Mouse (Mus musculus): ENCODE data around the gene Trim12a.
"Not testable (repeated sequence)": the region's sequence is repeated elsewhere in the genome, so short reads cannot be mapped to it uniquely, and the experiment has no call there.

Trim12a gene

GRCm38 (mm10) chr7:104315369-104316080, at the start of gene Trim12a:
Trim12a (minus strand) TSS chr7:104315466.
- DNase-seq (ENCODE audit: low read depth in 2 of 2, low spot score in 2 of 2) = peak in 1 of 2 experiments; percentile 4

- no peak for DNase-seq (ENCODE audit: low read depth in 2 of 2, low spot score in 2 of 2)
Measured at GRCm38 (mm10) chr7:104353600-104353967, 38.3 kb upstream of the Trim12a start.

GRCm38 (mm10) chr7:104352717-104353599, 37.7 kb upstream of the Trim12a start, which contains the start of gene Trim12c:
Trim12c (minus strand) TSS chr7:104353362.
- peak; percentile 68 to 75 for DNase-seq (ENCODE audit: low read depth in 2 of 2, low spot score in 2 of 2)

GRCm38 (mm10) chr7:104348043-104348442, 32.8 kb upstream of the Trim12a start:
- DNase-seq (ENCODE audit: low read depth in 2 of 2, low spot score in 2 of 2) = not testable (repeated sequence)

DNA sequence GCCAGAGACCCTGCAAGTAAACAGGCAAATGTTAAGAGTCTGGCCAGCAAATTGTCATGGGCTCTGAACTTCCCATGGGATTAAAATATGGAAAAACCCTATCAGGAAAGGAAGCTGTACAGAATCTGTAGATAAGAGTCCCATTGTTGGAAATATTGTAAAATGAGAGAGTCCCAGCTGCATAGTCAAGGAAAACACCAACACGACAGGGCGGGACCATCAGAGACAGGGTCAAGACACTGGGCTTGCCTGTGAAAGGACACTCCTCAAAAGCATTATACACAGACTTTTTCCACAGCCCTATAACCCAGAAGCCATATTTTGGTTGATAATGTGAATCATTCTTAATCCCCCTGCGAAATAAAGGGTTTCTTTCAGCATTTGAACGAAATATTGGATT, 25.5 kb upstream of the Trim12a start:
- DNase-seq (ENCODE audit: low read depth in 2 of 2, low spot score in 2 of 2) = not testable (repeated sequence)

DNA sequence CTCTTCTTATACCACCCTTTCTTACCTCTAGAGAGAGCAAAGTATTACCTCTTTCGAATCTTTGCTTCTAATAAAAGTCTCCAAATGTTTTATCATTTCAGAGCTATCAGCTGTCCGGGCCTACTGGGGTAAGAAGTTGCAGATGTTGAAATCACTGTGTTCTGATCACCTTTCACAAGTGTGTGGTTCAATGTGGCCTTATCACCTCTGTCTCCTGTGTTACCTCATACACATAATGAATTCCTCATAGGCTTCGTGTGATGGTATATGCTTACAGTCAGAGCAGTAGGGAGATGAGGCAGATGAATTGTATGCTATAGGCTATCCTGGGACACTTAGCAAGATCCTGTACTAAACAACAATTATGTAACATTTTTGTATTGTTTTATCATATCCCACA, 20.3 kb upstream of the Trim12a start:
- DNase-seq (ENCODE audit: low read depth in 2 of 2, low spot score in 2 of 2) = not testable (repeated sequence)

DNA sequence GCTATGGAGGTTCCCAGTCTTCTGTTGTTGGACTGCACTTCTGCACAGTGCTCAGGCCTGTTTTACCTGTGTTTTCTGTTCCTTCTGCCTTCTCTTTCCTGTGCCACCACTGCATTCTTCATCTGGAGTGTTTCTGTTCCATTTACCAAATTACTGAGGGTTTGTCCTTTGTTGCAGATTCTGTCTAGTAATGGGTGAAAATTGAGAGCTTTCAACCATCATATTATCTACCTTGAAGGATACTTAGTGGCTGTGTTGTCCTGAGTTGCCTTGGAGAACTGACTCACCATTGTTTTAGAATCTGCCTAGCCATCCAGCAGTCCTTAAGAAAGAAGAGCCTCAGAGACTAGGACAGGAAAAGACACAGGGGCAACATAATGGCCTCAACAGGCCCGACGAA, 13.9 kb upstream of the Trim12a start, which contains the start of gene Trim34b:
TSS of gene Trim34b (plus strand) at position 301 of the 400 bp plus-strand sequence.
- not testable (repeated sequence) for DNase-seq (ENCODE audit: low read depth in 2 of 2, low spot score in 2 of 2)

- no peak for DNase-seq (ENCODE audit: low read depth in 2 of 2, low spot score in 2 of 2)
Measured at GRCm38 (mm10) chr7:104322028-104322427, 6.8 kb upstream of the Trim12a start.

- peak; percentile 16 to 38 for DNase-seq (ENCODE audit: low read depth in 2 of 2, low spot score in 2 of 2)
Measured at GRCm38 (mm10) chr7:104314796-104315353, 391 bp downstream of the Trim12a start.

DNA sequence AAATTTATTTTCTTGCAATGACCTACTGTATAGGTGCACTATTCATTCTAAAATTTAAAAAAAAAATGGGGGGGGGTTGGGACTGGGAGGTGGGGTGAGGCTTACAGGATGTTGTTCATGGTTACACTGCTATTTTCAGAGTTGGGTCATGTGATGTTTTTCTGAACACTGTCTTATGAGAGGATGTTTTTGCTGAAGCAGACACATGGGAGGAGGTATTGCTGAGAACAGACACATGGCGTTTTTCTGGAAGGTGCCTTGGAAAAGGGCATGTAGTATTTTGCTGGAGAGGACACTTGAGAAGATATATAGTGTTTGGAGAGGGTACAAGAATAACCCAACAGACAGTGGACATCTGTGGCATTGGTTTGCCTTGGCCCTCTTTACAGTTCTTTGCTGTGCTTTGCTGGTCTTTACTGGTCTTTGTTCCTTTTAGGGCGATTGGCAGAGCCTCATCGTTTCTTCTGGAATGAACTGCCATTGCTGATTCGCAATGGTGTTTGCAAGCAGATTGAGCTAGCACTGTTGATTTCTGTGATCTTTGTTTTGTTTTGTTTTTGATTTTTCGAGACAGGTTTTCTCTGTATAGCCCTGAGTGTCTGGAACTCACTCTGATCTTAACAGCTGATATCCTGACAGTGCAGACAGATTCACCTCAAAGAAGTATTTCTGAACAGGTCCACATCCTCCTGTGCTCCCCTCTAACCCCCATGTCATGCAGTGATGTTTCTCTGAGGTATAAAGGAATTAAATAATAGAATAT, 23.4 kb downstream of the Trim12a start:
- peak in 1 of 2 experiments; percentile 25 for DNase-seq (ENCODE audit: low read depth in 2 of 2, low spot score in 2 of 2)

DNA sequence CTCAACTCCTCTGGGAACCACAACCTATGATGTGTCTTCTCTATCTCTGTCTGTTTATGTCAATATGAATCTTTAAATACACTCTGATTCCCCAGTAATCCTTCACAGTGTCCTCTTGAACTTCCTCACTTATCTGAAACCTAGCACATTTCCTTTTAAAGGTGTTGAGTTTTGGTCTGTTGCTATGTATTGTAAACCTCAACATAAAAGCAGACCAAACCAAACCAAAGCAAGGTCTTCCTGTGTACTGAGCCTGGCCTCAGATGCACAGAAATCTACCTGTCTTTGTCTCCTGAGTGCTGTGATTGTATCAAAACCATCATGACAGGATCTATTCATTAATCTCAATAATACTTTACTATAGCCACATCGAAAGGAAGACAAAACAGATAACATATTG, 24.6 kb downstream of the Trim12a start:
- DNase-seq (ENCODE audit: low read depth in 2 of 2, low spot score in 2 of 2) = no peak

DNA sequence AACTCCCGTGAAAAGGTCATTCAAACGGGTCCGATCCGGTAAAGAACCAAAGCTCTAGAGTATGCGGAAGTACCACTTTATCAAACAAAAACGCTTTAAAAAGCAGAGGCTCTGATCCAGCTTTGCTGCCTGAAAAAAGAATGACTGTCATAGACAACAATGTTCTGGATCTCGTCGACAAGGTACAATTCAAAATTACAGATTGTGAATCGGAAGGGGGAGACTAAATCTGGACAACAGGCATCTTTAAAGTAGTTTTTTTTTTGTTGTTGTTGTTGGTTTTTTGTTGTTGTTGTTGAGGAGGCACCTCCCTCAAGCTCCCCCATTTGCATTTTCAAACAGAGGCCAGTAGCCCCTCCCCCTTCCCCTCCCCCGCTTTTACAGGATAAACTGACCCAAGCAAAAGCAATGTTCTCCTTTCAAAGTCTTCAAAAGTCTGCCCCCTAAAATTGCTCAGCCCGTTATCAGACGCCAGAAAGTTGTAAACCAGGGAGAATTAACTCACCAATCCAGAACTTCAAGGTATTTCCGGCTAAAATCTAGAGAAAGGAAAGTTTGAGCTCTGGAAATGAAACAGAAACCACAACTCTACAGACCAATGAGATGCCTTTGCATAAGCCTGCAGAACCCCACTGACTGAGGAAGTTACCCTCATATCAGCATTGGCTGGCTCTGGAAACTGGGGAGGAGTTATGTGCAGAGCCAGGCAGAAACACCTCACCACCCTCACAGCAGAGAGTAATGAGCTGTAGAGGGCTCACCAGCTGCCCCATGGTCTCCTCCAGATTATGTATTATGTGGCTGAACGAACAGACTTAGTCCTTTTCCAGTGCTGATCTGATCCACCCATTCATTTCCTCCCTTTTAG, 27.5 kb downstream of the Trim12a start, which contains the start of gene Trim5:
TSS of gene Trim5 (minus strand) at position 519 of the 868 bp plus-strand sequence.
- peak in 1 of 2 experiments; percentile 21 for DNase-seq (ENCODE audit: low read depth in 2 of 2, low spot score in 2 of 2)

- not testable (repeated sequence) for DNase-seq (ENCODE audit: low read depth in 2 of 2, low spot score in 2 of 2)
Measured at GRCm38 (mm10) chr7:104279361-104279760, 35.9 kb downstream of the Trim12a start.

DNA sequence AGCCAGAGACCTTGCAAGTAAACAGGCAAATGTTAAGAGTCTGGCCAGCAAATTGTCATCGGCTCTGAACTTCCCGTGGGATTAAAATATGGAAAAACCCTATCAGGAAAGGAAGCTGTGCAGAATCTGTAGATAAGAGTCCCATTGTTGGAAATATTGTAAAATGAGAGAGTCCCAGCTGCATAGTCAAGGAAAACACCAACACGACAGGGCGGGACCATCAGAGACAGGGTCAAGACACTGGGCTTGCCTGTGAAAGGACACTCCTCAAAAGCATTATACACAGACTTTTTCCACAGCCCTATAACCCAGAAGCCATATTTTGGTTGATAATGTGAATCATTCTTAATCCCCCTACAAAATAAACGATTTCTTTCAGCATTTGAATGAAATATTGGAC, 49.9 kb downstream of the Trim12a start:
- not testable (repeated sequence) for DNase-seq (ENCODE audit: low read depth in 2 of 2, low spot score in 2 of 2)

- DNase-seq (ENCODE audit: low read depth in 2 of 2, low spot score in 2 of 2) = not testable (repeated sequence)
Measured at GRCm38 (mm10) chr7:104260380-104260779, 54.9 kb downstream of the Trim12a start.
